Mouse (Mus musculus) hindbrain, embryonic 10.5 days (tissue): ENCODE results near the gene Lman1l. TPM values are rescaled to one million over a fixed set of nuclear protein-coding genes. Genes with fewer than 3 reads are reported as not detected.

ENCODE experiments used
- DNase-seq: peaks from one replicate; pipeline ENCODE4 v3.0.0-alpha.2; 2017; ENCODE audit warnings: low spot score
- H3K27ac ChIP-seq: fragments of 300-500 bp; sonication (generic); 2 replicates; pipeline ENCODE4 v1.5.1; 2016; ENCODE audit warnings: mild to moderate bottlenecking, moderate library complexity
- H3K27me3 ChIP-seq: fragments of 300-500 bp; sonication (generic); 2 replicates; pipeline ENCODE4 v1.6.1; 2016; ENCODE audit warnings: mild to moderate bottlenecking; ENCODE audit not compliant: poor library complexity, insufficient read depth, severe bottlenecking
- H3K36me3 ChIP-seq: fragments of 300-500 bp; sonication (generic); 2 replicates; pipeline ENCODE4 v1.6.1; 2016; ENCODE audit warnings: mild to moderate bottlenecking, moderate library complexity
- H3K4me1 ChIP-seq: fragments of 300-500 bp; sonication (generic); replicated peaks from 2 replicates; pipeline ENCODE4 v1.6.1; 2016; ENCODE audit warnings: mild to moderate bottlenecking
- H3K4me3 ChIP-seq: fragments of 300-500 bp; sonication (generic); 2 replicates; pipeline ENCODE4 v1.5.1; 2016; ENCODE audit warnings: mild to moderate bottlenecking, moderate library complexity
- H3K9me3 ChIP-seq: fragments of 300-500 bp; sonication (generic); 2 replicates; pipeline ENCODE4 v1.6.1; 2016; ENCODE audit warnings: mild to moderate bottlenecking, moderate library complexity
- WGBS: fragments of 180-500 bp; shearing (Covaris S2); methylation state at CpG from one replicate; pipeline ENCODE4 v1.1.7; 2016; 5-methylcytosine and 5-hydroxymethylcytosine counted together
- polyA plus RNA-seq: library from polyadenylated mRNA; unstranded; fragments of >200 nt; fragmentation: Nextera tagmentation; extraction: Ambion mirVana; gene quantifications from 2 replicates; pipeline ENCODE4 v1.2.1, GENCODE M21; 2016

Gene Lman1l
- polyA plus RNA-seq, 1 experiment from 2014 or later, result not detected

GRCm38 (mm10) chr9:57655749-57656148 lies 35.2 kb upstream of the Lman1l start:
- Histone ChIP-seq H3K9me3 (no peaks in the 10 kb centered on the region), H3K4me1 (peaks cover 44% of the 10 kb centered on the region), H3K4me3 (peak overlapping the region; percentile 22), H3K27ac (peak overlapping the region; percentile 68), H3K36me3 (no peaks in the 10 kb centered on the region), H3K27me3 (peaks cover 34% of the 10 kb centered on the region)
- peak; percentile 96 for DNase-seq
- 5% methylated on average over 11 of the region's 11 CpGs for whole genome bisulfite sequencing

DNA sequence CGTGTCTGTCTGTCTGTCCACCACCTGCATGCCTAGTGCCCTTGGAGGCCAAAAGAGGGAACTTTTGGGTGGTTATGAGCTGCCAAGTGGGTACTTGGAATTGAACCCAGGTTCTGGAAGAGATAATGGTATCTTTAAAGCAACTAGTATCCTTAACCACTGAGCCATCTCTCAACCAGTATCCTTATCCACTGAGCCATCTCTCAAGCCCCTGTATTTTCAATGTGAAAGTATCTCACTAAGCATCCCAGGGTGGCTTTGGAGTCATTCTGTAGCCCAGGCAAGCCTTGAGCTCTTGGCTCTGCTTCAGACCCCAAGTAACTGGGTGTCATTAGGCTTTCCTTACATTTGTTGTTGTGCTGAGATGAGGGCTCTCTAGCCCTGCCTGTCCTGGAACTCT lies 34.4 kb upstream of the Lman1l start:
- no peak for DNase-seq
- Histone ChIP-seq H3K4me1 (peaks cover 51% of the 10 kb centered on the region), H3K4me3 (no peak overlapping the region), H3K36me3 (no peaks in the 10 kb centered on the region), H3K27me3 (peaks cover 34% of the 10 kb centered on the region), H3K27ac (no peak overlapping the region), H3K9me3 (no peaks in the 10 kb centered on the region)
- WGBS, result 89% methylated on average over 1 of the region's 1 CpGs

GRCm38 (mm10) chr9:57653283-57653682 lies 32.7 kb upstream of the Lman1l start, which contains the start of gene Csk:
TSS of gene Csk (minus strand) at chr9:57653631.
- peak within 1 kb of the TSS; percentile 83 for H3K27ac ChIP-seq
- H3K9me3 ChIP-seq, result no peaks in the 10 kb centered on the region
- DNase-seq, result no peak
- no peak within 1 kb of the TSS; the same call in 1 of the 2 replicates for H3K4me3 ChIP-seq
- 36% methylated on average over 5 of the region's 5 CpGs for WGBS
- H3K36me3 ChIP-seq, result no peaks in the 10 kb centered on the region
- peaks cover 34% of the 10 kb centered on the region for H3K27me3 ChIP-seq
- peaks cover 51% of the 10 kb centered on the region for H3K4me1 ChIP-seq

DNA sequence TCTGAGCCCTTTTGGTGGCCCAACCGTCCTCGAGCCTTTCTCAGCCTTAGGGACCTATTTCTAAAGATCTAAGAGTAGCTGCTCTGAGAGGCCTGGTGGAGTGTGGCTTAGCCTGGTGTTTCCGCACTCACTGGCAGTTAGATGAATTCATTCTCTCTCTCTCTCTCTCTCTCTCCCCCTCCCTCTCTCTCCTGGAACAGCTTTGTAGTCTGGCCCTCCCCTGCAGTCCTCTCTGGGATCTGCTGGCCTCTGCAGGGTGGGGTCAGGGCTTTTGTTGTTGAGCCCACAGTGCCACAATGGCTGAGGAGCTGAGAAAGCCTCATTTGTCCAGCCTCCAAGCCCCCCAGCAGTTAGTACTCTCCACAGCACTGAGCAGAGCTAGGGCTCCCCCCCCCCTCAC lies 32.3 kb upstream of the Lman1l start:
- Histone ChIP-seq H3K27me3 (peaks cover 34% of the 10 kb centered on the region), H3K4me3 (no peak overlapping the region), H3K4me1 (peaks cover 51% of the 10 kb centered on the region), H3K36me3 (no peaks in the 10 kb centered on the region), H3K27ac (peak overlapping the region; percentile 83), H3K9me3 (no peaks in the 10 kb centered on the region)
- 21% methylated on average over 3 of the region's 3 CpGs for WGBS
- DNase-seq, result peak; percentile 42

- Histone ChIP-seq H3K9me3 (no peaks in the 10 kb centered on the region), H3K4me1 (peaks cover 51% of the 10 kb centered on the region), H3K4me3 (no peak overlapping the region; the same call in 1 of the 2 replicates), H3K27me3 (peaks cover 35% of the 10 kb centered on the region), H3K27ac (peak overlapping the region; percentile 83; the same call in 1 of the 2 replicates), H3K36me3 (no peaks in the 10 kb centered on the region)
- DNase-seq, result no peak
- 68% methylated on average over 9 of the region's 9 CpGs for WGBS
These were observed 31.8 kb upstream of the Lman1l start for GRCm38 (mm10) chr9:57652351-57652750.

- Histone ChIP-seq H3K27ac (peak overlapping the region; percentile 64), H3K4me3 (no peak overlapping the region), H3K36me3 (no peaks in the 10 kb centered on the region), H3K9me3 (no peaks in the 10 kb centered on the region), H3K27me3 (peaks cover 40% of the 10 kb centered on the region), H3K4me1 (peaks cover 53% of the 10 kb centered on the region)
- no peak for DNase-seq
- WGBS, result 35% methylated on average over 6 of the region's 6 CpGs
These were observed 30.3 kb upstream of the Lman1l start for GRCm38 (mm10) chr9:57650786-57651311.

DNA sequence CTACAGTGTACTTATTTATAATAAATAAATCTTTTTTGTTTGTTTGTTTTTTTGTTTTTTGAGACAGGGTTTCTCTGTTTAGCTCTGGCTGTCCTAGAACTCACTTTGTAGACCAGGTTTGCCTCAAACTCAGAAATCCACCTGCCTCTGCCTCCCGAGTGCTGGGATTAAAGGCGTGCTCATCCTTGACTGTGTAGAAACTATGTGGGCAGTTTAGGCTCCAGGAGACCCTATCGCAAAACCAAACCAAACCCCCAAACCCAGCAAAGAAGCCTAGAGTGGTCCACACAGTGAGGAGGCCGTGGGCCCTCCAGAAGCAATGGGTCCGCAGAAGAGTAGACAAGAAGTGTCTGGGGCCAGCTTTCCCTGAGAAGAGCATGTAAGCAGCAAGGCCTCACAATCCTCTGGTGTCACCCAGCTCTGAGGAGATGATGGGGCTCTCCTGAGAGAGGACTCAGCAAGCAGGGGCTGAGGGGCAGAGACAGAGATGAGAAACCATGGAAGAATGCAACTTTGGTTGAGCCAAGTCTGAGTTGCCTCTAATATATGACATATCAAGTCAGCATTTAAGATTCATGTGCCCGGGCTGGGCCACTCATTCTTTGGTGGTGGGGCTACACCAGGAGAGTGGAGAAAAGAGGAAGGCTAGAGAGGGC lies 29.7 kb upstream of the Lman1l start:
- H3K27ac ChIP-seq, result peak overlapping the region; percentile 64

DNA sequence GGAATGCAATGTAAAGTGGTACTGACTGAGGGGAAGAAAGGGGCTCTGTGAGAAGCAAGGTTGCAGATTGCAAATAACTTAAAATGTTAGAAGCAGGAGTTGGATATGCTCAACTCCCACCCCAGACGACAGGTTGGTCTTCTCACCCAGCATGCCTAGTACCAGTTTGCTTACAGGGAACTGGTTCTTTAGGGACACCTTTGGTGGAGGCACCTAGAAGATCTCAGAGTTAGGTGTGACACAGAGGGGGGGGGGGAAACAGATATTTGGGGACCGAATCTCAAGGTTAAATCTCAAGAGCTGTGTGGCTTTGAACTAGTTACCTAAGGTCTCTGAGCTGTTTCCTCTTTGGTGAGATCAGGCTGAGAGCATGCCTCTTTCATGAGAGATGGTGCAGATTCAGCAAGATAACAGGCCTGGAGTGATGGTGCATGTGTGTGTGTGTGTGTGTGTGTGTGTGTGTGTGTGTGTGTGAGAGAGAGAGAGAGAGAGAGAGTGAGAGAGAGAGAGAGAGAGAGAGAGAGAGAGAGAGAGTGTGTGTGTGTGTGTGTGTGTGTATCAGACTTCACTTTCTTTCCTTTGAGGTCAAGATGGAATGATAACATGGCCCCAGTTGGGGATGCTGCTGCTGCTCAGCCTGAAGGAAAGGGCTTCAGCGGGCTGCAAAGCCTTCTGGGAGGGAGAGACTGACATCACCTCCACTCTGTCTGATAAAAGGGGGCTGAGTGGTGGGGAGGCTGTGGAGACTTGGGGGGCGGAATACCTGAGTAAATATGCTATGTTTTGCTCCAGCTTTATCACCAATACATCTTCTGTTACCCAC lies 26.9 kb upstream of the Lman1l start:
- 71% methylated on average over 4 of the region's 4 CpGs for WGBS
- peaks cover 60% of the 10 kb centered on the region for H3K4me1 ChIP-seq
- no peaks in the 10 kb centered on the region for H3K9me3 ChIP-seq
- H3K4me3 ChIP-seq, result no peak overlapping the region
- H3K27me3 ChIP-seq, result peaks cover 14% of the 10 kb centered on the region
- DNase-seq, result no peak
- H3K27ac ChIP-seq, result no peak overlapping the region
- H3K36me3 ChIP-seq, result peaks cover 4% of the 10 kb centered on the region

More for the DNA sequence above, 29.7 kb upstream of the Lman1l start:
- H3K27me3 ChIP-seq, result peaks cover 40% of the 10 kb centered on the region
- peaks cover 55% of the 10 kb centered on the region for H3K4me1 ChIP-seq
- DNase-seq, result no peak
- WGBS, result 93% methylated on average over 6 of the region's 6 CpGs
- H3K36me3 ChIP-seq, result no peaks in the 10 kb centered on the region
- H3K9me3 ChIP-seq, result no peaks in the 10 kb centered on the region
- no peak overlapping the region for H3K4me3 ChIP-seq

GRCm38 (mm10) chr9:57646551-57647103 lies 26.1 kb upstream of the Lman1l start:
- Histone ChIP-seq H3K4me1 (peaks cover 61% of the 10 kb centered on the region), H3K36me3 (peaks cover 12% of the 10 kb centered on the region), H3K27ac (no peak overlapping the region), H3K27me3 (peaks cover 14% of the 10 kb centered on the region), H3K9me3 (no peaks in the 10 kb centered on the region), H3K4me3 (no peak overlapping the region)
- no peak for DNase-seq
- WGBS, result 81% methylated on average over 12 of the region's 12 CpGs

GRCm38 (mm10) chr9:57644944-57645893 lies 24.6 kb upstream of the Lman1l start:
- H3K4me1 ChIP-seq, result peaks cover 61% of the 10 kb centered on the region
- H3K36me3 ChIP-seq, result peaks cover 21% of the 10 kb centered on the region
- peak overlapping the region; percentile 99 for H3K4me3 ChIP-seq
- peak; percentile 92 for DNase-seq
- WGBS, result under 1% methylated on average over 85 of the region's 85 CpGs
- H3K9me3 ChIP-seq, result no peaks in the 10 kb centered on the region
- peaks cover 14% of the 10 kb centered on the region for H3K27me3 ChIP-seq
- peak overlapping the region; percentile 100 for H3K27ac ChIP-seq

DNA sequence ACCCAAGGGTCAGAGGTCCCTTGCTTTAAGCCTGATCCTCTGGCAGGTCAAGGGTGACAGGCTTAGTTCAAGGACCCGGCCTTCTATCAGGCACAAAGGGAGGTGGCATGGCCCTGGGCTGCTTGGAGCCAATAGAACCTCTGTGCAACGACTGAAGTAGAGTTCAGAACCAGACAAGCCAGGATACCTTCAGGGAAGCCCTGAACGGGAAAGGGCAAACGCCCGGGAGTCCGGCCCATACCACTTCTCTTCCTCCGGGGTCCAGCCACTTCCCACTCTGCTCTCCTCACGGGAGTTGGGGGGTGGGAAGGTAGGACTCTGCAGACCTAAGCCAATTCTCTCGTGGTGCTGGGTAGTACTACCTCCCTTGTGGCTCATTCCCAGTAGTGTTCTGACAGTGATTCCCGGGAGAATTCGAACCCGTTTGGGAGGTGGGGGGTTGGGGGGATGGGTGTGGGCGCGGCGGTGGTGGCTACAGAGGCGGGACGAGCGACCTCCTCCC lies 23.9 kb upstream of the Lman1l start:
- WGBS, result under 1% methylated on average over 18 of the region's 18 CpGs
- Histone ChIP-seq H3K36me3 (peaks cover 21% of the 10 kb centered on the region), H3K4me1 (peaks cover 67% of the 10 kb centered on the region), H3K27ac (peak overlapping the region; percentile 100), H3K9me3 (no peaks in the 10 kb centered on the region), H3K27me3 (peaks cover 14% of the 10 kb centered on the region), H3K4me3 (peak overlapping the region; percentile 99)
- peak; percentile 50 for DNase-seq

- Histone ChIP-seq H3K36me3 (peaks cover 21% of the 10 kb centered on the region), H3K4me1 (peaks cover 74% of the 10 kb centered on the region), H3K9me3 (no peaks in the 10 kb centered on the region), H3K27ac (peak overlapping the region; percentile 100; the same call in 1 of the 2 replicates), H3K27me3 (peaks cover 14% of the 10 kb centered on the region), H3K4me3 (peak overlapping the region; percentile 99)
- WGBS, result 68% methylated on average over 7 of the region's 7 CpGs
- DNase-seq, result no peak
These were observed 23.2 kb upstream of the Lman1l start for GRCm38 (mm10) chr9:57643856-57644180.
